Mouse (Mus musculus) gastrocnemius, postnatal 36 days (tissue): ENCODE measurements around the gene Hoxa3. TPM values are rescaled to one million over a fixed set of nuclear protein-coding genes. Genes with fewer than 3 reads are reported as not detected.

Source experiments
- DNase-seq, 2 experiments: peaks; one replicate each; pipeline ENCODE4 v3.0.0; 2022
- intact Hi-C: fragments of 180-260 bp; cut with DNase I; formaldehyde crosslinking; loops from one replicate; pipeline ENCODE4 v1.15.1; 2025
- total RNA-seq, 2 experiments: library from RNA; stranded (reverse); gene quantifications; 2 replicates each; pipeline ENCODE4 v1.2.3; 2021

Gene Hoxa3
- total RNA-seq, 2 experiments from 2014 or later, result 1.9 to 2.2 TPM

- DNase-seq, result peak; percentile 79
- intact Hi-C loops, result no loop called here
Measured at GRCm38 (mm10) chr6:52233546-52234427, 20.7 kb upstream of the Hoxa3 start.

DNA sequence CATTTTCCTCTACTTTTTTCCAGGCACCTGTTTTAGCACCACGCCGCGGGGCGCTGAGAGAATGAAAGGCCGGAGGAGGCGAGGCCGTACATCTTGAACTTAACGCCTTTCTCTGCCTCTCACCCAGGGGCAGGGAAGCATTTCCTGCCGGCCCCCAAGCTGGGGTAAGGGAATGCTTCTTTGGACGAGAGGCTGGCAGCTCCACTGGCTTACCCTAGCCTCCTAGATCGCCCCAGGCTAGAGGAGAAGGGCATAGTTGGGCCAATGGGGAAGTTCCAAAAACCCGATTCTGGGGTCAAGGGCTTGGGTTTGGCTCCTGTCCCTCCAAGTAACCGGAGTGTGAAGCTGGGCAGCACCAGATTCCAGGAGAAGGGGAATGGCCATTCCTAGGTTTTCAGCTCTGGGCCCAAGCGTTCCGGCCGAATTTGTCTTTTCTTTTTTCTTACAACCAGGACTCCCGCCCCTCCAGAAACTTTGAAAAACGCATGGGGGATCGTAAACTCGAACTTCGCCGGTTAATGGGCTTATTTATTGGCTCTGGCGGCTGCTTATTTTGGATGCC is 19.9 kb upstream of the Hoxa3 start:
- DNase-seq, result peak in 1 of 2 experiments; percentile 58
- intact Hi-C loops, result loop anchor here (1.0 kb wide), 1 partner anchor 1061 kb away; no protein-coding TSS in a partner anchor

DNA sequence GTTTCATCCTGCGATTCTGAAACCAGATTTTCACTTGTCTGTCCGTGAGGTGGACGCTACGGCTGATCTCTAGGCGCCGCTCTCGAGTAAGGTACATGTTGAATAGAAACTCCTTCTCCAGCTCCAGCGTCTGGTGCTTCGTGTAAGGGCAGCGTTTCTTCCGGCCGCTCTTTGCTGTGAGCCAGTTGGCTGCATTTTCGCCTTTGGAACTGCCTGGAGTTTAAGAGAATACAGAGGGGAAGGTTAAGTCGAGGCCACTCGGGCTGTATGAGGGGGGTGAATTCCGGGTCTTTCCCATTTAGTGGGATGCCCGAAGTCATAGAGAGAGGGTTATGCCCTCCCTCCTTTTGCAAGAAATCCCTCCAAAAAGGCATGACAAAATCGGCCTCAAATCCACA is 19.4 kb upstream of the Hoxa3 start:
- DNase-seq, result peak in 1 of 2 experiments; percentile 58
- intact Hi-C loops, result loop anchor here (1.0 kb wide), 1 partner anchor 1060 kb away; no protein-coding TSS in a partner anchor

DNA sequence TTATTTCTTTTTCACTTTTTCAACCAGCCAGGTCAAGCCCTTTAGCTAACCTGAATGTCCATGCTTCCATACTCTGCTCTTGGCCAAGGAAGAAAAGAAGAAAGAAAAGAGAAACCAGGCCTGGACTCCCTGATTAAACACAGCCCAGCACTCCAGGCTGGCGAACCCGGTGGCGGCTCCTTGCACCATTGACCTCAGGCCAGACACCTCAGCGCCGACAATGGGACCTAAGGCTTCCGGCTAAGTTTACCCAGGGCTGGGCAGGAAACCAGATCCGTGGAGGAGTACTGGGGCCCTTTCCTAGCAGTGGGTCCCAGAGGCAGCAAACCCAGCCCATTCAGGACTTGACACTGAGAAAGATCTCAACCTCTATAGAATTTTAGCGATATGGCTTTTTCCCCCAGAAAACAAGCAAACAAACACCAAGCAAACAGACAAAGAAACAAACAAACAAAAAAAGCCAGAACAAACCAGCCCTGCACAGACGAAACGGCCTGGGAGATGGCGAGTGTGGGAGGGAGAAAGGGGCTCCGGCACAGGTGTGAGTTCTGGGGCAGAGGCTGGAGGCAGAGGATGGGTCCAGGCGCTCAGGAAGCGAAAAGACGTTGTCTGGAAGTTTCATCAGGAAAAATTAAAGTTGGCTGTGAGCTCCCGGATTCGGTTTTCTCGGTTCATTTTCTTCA is 18.9 kb upstream of the Hoxa3 start:
- DNase-seq, result peak; percentile 38 to 53
- intact Hi-C loops, result loop anchor here (1.0 kb wide), 1 partner anchor 1060 kb away; no protein-coding TSS in a partner anchor

DNA sequence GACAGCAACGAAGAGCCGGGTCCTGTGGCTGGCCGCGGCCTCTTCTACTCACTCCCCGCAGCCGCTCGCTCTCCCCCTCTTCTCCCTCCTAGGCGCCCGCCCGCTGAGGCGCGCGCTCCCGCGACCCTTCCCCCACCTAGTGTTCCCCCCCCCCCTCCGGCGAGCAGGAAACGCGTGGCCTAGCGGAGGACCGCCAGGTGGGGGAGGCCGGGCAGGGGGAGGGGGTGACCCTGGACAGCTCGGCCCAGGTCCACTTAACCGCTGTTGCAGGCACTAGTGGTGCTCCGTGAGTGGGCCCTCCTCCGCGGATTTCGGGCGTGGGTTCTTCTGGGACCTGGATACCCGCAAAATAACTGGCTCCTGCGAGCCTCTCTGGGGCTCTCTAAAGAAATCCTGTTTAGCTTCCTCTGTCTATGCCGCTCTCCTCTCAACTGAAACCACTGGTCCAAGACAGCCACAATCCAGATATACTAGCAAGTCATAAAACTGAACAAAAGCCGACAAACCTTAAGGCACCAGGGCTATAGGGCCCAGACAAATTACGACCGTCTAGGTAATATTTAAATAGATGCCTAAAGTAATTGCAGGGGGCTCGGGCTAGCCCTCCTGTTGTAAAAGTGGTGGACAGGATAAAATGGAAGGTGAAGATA is 17.5 kb upstream of the Hoxa3 start, which contains the start of gene Hoxa9:
Gene Hoxa9 (minus strand): TSS at position 574 of the 650 bp plus-strand sequence.
- intact Hi-C loops, result no loop called here
- DNase-seq, result peak; percentile 1 to 54

- DNase-seq, result peak in 1 of 2 experiments; percentile 70
- intact Hi-C loops, result loop anchor here (10.0 kb wide), 1 partner anchor 1425 kb away; no protein-coding TSS in a partner anchor
Measured at GRCm38 (mm10) chr6:52229558-52230416, 16.7 kb upstream of the Hoxa3 start.

GRCm38 (mm10) chr6:52228475-52229465 is 15.6 kb upstream of the Hoxa3 start:
- peak in 1 of 2 experiments; percentile 74 for DNase-seq
- intact Hi-C loops, result loop anchor here (10.0 kb wide), 1 partner anchor 1424 kb away; no protein-coding TSS in a partner anchor

- intact Hi-C loops, result loop anchor here (1.0 to 10.0 kb wide), 2 partner anchors 1055 to 1423 kb away; no protein-coding TSS in a partner anchor
- DNase-seq, result no peak
Measured at GRCm38 (mm10) chr6:52227470-52228222, 14.5 kb upstream of the Hoxa3 start.

- peak in 1 of 2 experiments; percentile 55 for DNase-seq
- intact Hi-C loops, result loop anchor here (1.0 to 10.0 kb wide), 2 partner anchors 1054 to 1422 kb away; no protein-coding TSS in a partner anchor
Measured at GRCm38 (mm10) chr6:52226569-52227257, 13.6 kb upstream of the Hoxa3 start.

DNA sequence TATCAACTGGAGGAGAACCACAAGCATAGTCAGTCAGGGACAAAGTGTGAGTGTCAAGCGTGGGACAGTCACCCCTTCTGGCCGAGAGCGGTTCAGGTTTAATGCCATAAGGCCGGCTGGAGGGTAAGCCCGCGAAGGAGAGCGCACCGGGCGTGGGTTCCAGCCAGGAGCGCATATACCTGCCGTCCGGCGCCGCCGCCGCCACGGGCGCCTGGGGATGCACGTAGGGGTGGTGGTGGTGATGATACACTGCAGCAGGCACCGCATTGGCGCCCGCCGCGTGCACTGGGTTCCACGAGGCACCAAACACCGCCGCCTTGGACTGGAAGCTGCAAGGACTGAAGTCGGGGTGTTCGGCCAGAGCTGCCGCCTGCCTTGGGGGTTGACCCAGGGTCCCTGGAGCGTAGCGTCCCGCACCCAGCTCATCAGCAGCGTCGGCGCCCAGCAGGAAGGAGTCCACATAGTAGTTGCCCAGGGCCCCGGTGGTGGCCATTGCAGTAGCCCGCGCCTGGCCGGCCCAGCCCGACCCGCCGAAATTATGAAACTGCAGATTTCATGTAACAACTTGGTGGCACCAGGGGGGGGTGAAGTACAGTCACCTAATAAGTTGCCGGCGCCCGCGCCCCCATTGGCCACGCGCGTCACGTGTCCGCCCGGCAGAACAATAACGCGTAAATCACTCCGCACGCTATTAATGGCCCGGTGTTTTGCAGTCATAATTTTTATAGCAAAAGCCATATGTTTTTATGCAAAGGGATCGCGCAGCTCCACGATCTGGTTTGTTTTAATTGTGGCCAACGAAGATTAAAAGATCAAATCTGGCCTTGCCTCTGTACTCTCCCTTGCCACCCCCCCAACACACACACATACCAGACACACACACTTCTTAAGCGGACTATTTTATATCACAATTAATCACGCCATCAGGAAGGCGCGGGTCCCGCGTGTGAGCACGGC is 12.8 kb upstream of the Hoxa3 start:
- DNase-seq, result peak; percentile 78 to 80
- intact Hi-C loops, result loop anchor here (10.0 kb wide), 1 partner anchor 1421 kb away; no protein-coding TSS in a partner anchor

DNA sequence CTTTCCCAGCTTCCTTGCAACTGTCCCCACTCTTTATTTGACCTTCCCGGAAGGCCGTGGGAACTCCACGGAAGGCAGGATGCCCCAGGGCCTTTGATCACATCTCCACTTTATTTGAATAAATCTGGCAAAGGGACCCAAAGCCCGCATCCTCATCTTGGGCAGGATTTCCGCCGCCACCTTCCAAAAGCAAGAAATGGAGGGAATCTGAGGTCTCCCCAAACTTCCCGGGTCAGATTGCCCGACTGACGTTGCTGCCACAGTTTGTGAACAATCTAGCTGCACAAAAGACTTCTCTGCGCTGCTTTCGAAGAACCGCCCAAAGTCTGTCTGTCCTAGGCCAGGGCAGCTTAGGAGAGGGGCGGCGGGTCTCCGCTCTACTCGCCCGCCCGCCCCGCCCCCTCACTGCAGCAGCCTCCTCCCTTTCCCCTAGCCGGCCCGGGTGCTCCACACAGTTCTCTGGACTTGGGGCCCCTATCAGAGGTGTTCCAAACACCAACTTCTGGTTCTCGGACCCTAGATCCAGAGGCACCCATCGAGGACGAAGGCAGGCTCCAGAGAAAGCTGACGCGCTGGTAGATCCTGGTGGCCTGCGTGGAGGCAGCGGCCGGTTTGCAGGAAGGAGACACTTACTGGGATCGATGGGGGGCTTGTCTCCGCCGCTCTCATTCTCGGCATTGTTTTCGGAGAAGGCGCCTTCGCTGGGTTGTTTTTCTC is 11.9 kb upstream of the Hoxa3 start:
- DNase-seq, result peak; percentile 3 to 32
- intact Hi-C loops, result loop anchor here (5.0 to 10.0 kb wide), 3 partner anchors 353 to 1420 kb away; partner anchors contain the start of gene Hnrnpa2b1

GRCm38 (mm10) chr6:52223939-52224760 is 11.0 kb upstream of the Hoxa3 start:
- intact Hi-C loops, result loop anchor here (2.0 to 10.0 kb wide), 4 partner anchors 352 to 1419 kb away; partner anchors contain the start of gene Hnrnpa2b1
- peak; percentile 3 to 23 for DNase-seq

DNA sequence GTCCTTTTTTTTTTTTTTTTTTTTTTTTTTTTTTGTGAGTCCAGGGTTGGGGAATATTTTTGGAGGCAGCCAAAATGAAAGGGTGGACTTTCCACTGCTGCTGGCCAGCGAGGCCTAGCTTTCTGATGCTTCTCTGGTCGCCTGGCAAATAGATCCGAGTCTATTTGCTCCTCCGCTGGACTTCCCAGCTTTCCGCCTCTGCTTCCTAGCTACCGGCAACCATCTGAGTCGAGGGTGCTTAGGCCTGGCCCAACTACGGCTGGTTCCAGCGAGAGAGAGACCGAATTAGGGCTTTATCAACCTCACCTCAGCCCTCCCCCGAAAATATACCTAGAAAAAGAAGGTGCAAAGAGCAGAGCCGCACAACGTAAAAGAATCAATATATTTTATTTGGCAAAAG is 9.6 kb upstream of the Hoxa3 start:
- intact Hi-C loops, result loop anchor here (2.0 to 10.0 kb wide), 4 partner anchors 350 to 1418 kb away; partner anchors contain the start of gene Hnrnpa2b1
- peak in 1 of 2 experiments; percentile 10 for DNase-seq
